8 mouse cellular contexts compared by ENCODE assay signal in genomic region chr8:81767411-81768312, GRCm38 (mm10).
DNase-seq lines count a peak whose midpoint lies in the region; ATAC-seq and TF ChIP-seq lines count a peak whose summit lies in the region.

No protein-coding gene starts in this region.

- H3K4me1 ChIP-seq in heart, embryonic 10.5 days, result peaks cover 21% of the 10 kb centered on the region
- H3K4me1 ChIP-seq in lung, postnatal 0 days (ENCODE audit: insufficient read depth, low read depth, low read length), result no peaks in the 10 kb centered on the region

- H3K4me2 ChIP-seq in lung, postnatal 0 days (replicated peaks; ENCODE audit: low read depth, low read length), result peak overlapping the region; percentile 54

- peak overlapping the region; percentile 41 for H3K4me3 ChIP-seq in heart, embryonic 10.5 days
- H3K4me3 ChIP-seq in lung, postnatal 0 days (ENCODE audit: low read depth, low read length), result peak overlapping the region; percentile 38

- no peaks in the 10 kb centered on the region for H3K27me3 ChIP-seq in heart, embryonic 10.5 days (ENCODE audit: insufficient read depth, poor library complexity, severe bottlenecking)
- no peaks in the 10 kb centered on the region for H3K27me3 ChIP-seq in lung, postnatal 0 days (replicated peaks; ENCODE audit: insufficient read depth, low read length)

- TF ChIP-seq EP300 in lung, postnatal 0 days (IDR thresholded peaks at IDR 0.05), result peak; percentile 64

- TF ChIP-seq CTCF in lung, postnatal 0 days (IDR thresholded peaks at IDR 0.05), result no peak

- no peak overlapping the region for H3K9ac ChIP-seq in lung, postnatal 0 days (replicated peaks; ENCODE audit: low read depth)

- peak; percentile 5 to 17 for DNase-seq in cerebellum, postnatal 10 days
- DNase-seq in cerebellum, adult 9-11 months, result no peak
- DNase-seq in c-Kit-positive CD71-positive TER-119-positive erythroid progenitor cells, embryonic 14.5 days (ENCODE audit: low spot score), result peak; percentile 47
- DNase-seq in heart, embryonic 10.5 days (ENCODE audit: low spot score), result peak; percentile 75
- peak; percentile 37 to 46 for DNase-seq in kidney, adult 8-10 months
- peak; percentile 81 for DNase-seq in lung, postnatal 0 days (ENCODE audit: low spot score)
- DNase-seq in retina, embryonic 14.5 days (ENCODE audit: low spot score), result peak; percentile 33
- no peak for DNase-seq in right cerebral cortex, adult 2 months (ENCODE audit: low spot score in 2 of 2)

- 17% methylated on average over 12 of the region's 12 CpGs for WGBS in heart, embryonic 10.5 days
- 8% methylated on average over 12 of the region's 12 CpGs for WGBS in lung, postnatal 0 days

- peak; percentile 85 for ATAC-seq in lung, postnatal 0 days

- H3K27ac ChIP-seq in heart, embryonic 10.5 days, result peak overlapping the region; percentile 75
- H3K27ac ChIP-seq in lung, postnatal 0 days (ENCODE audit: low read length), result peak overlapping the region; percentile 63

- no peaks in the 10 kb centered on the region for H3K36me3 ChIP-seq in heart, embryonic 10.5 days
- H3K36me3 ChIP-seq in lung, postnatal 0 days (ENCODE audit: insufficient read depth, low read length), result no peaks in the 10 kb centered on the region

- H3K9me3 ChIP-seq in heart, embryonic 10.5 days, result no peaks in the 10 kb centered on the region
- no peaks in the 10 kb centered on the region for H3K9me3 ChIP-seq in lung, postnatal 0 days (ENCODE audit: low read length)

Comparison
In these comparisons a context has a peak if more than half of its experiments do, and no peak if none do; other contexts are left out.
1. DNase-seq: peak in cerebellum, postnatal 10 days (2 of 2), c-Kit-positive CD71-positive TER-119-positive erythroid progenitor cells, embryonic 14.5 days (single experiment), heart, embryonic 10.5 days (single experiment), kidney, adult 8-10 months (2 of 2), lung, postnatal 0 days (single experiment) and retina, embryonic 14.5 days (single experiment); none in cerebellum, adult 9-11 months (single experiment) and right cerebral cortex, adult 2 months (0 of 2).